Mouse (Mus musculus): ENCODE results near the gene Sdc3. TPM values are rescaled to one million over a fixed set of nuclear protein-coding genes. Genes with fewer than 3 reads are reported as not detected.
A peak's percentile ranks its signal among the peaks of the same experiment; 100 is the strongest.

Gene Sdc3
- polyA plus RNA-seq, 1 experiment from 2014 or later, result 71.3 TPM

DNA sequence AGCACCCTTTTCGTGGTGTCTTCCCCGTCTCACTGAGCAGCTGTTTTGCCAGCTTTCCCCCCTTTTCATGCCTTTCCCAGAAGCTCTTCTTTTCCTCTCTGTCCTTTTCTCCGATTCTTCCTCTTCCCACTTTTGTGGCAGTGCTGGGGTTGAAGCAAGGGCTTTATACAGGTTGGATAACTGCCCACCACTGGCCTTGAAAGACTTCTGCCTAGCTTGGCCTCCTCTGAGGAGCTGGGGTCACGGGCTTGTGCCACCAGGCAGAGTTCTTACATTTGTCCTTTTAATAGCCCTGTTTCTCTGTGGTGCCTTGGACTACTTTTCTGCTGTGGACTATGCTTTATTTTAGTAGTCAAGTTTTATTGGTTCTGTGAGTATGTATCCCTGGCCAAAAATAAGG is 25.4 kb upstream of the Sdc3 start:
- Histone ChIP-seq H3K36me3 (peaks cover 85% of the 10 kb centered on the region), H3K4me1 (replicated peaks) (no peaks in the 10 kb centered on the region), H3K4me3 (no peak overlapping the region), H3K9me3 (no peaks in the 10 kb centered on the region), H3K4me2 (no peak overlapping the region), H3K27me3 (no peaks in the 10 kb centered on the region), H3K27ac (no peak overlapping the region), H3K9ac (no peak overlapping the region)
- ATAC-seq (ENCODE audit: low FRiP score), result no peak
- WGBS, result 85% methylated on average over 4 of the region's 4 CpGs

GRCm38 (mm10) chr4:130773899-130774298 is 18.4 kb upstream of the Sdc3 start:
- ATAC-seq (ENCODE audit: low FRiP score), result no peak
- Histone ChIP-seq H3K27me3 (no peaks in the 10 kb centered on the region), H3K9me3 (no peaks in the 10 kb centered on the region), H3K4me2 (no peak overlapping the region), H3K27ac (peak overlapping the region; percentile 35), H3K4me3 (no peak overlapping the region), H3K4me1 (replicated peaks) (peaks cover 20% of the 10 kb centered on the region), H3K9ac (no peak overlapping the region), H3K36me3 (peaks cover 81% of the 10 kb centered on the region)
- 84% methylated on average over 4 of the region's 4 CpGs for WGBS

- Histone ChIP-seq H3K9ac (0 out of 2 replicates have a peak overlapping the region, but pooled peaks have one; percentile 0), H3K36me3 (peaks cover 83% of the 10 kb centered on the region), H3K4me3 (no peak overlapping the region), H3K27ac (no peak overlapping the region), H3K4me2 (no peak overlapping the region), H3K9me3 (no peaks in the 10 kb centered on the region), H3K27me3 (no peaks in the 10 kb centered on the region), H3K4me1 (replicated peaks) (peaks cover 20% of the 10 kb centered on the region)
- 96% methylated on average over 4 of the region's 4 CpGs for WGBS
- ATAC-seq (ENCODE audit: low FRiP score), result no peak
Observed at GRCm38 (mm10) chr4:130774822-130775221, 17.5 kb upstream of the Sdc3 start.

DNA sequence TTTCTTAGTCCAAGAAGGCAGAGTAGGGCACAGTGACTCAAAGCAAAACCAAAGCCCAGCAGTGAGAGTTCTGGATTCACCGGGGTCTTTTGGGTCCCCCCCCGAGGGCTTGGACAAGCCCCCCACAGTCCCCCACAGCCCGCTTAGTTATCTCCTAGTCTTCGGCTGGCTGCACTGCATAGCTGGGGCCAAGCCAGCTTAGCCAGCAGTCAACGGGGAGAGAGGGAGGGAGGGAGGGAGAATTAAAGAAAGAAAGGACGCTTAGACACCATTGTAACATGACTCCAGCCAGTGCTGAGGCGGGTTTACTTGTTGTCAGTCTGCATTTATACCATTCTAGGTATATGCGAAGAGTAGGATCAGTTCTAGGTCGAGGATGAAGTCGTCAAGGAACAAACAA is 14.7 kb upstream of the Sdc3 start:
- H3K4me2 ChIP-seq, result no peak overlapping the region
- no peak for ATAC-seq (ENCODE audit: low FRiP score)
- H3K9me3 ChIP-seq, result no peaks in the 10 kb centered on the region
- H3K27ac ChIP-seq, result 0 out of 2 replicates have a peak overlapping the region, but pooled peaks have one; percentile 52
- no peak overlapping the region for H3K4me3 ChIP-seq
- H3K4me1 ChIP-seq (replicated peaks), result peaks cover 20% of the 10 kb centered on the region
- 70% methylated on average over 9 of the region's 10 CpGs for WGBS
- peaks cover 81% of the 10 kb centered on the region for H3K36me3 ChIP-seq
- H3K27me3 ChIP-seq, result no peaks in the 10 kb centered on the region
- H3K9ac ChIP-seq, result no peak overlapping the region

- Histone ChIP-seq H3K4me2 (no peak overlapping the region), H3K4me1 (replicated peaks) (peaks cover 16% of the 10 kb centered on the region; the same call in 1 of the 2 replicates), H3K9ac (no peak overlapping the region), H3K36me3 (peaks cover 67% of the 10 kb centered on the region), H3K4me3 (no peak overlapping the region), H3K9me3 (no peaks in the 10 kb centered on the region), H3K27me3 (no peaks in the 10 kb centered on the region), H3K27ac (0 out of 2 replicates have a peak overlapping the region, but pooled peaks have one; percentile 24)
- 72% methylated on average over 3 of the region's 3 CpGs for WGBS
- ATAC-seq (ENCODE audit: low FRiP score), result no peak
Observed at GRCm38 (mm10) chr4:130779037-130779436, 13.3 kb upstream of the Sdc3 start.

DNA sequence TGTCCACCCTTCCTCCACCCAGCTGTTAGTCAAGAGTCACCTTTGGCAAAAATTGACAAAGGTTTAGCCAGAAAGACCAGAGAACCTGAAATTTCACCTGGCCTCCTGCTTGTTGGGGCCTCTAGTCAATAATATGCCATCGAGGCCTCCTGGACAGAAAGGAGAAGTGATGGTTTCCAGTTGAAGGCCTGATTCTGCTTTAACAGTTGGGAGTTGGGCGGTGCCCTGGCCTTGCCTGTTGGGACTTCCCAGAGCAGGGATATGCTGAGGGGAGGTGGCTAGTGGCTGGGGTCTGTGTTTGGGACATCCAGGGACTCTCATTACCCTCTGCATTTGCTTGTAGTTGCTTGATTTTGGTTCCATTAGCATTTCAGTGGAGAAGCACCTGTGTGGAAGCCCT is 9.8 kb upstream of the Sdc3 start:
- H3K27ac ChIP-seq, result no peak overlapping the region; the same call in 1 of the 2 replicates
- H3K27me3 ChIP-seq, result no peaks in the 10 kb centered on the region
- H3K9ac ChIP-seq, result no peak overlapping the region
- no peak for ATAC-seq (ENCODE audit: low FRiP score)
- no peak overlapping the region for H3K4me3 ChIP-seq
- WGBS, result 91% methylated on average over 2 of the region's 2 CpGs
- no peak overlapping the region for H3K4me2 ChIP-seq
- H3K4me1 ChIP-seq (replicated peaks), result 0 out of 2 replicates have a peak, but pooled peaks cover 4% of the 10 kb centered on the region
- no peaks in the 10 kb centered on the region for H3K9me3 ChIP-seq
- peaks cover 42% of the 10 kb centered on the region for H3K36me3 ChIP-seq

GRCm38 (mm10) chr4:130784755-130785154 is 7.6 kb upstream of the Sdc3 start:
- Histone ChIP-seq H3K9me3 (no peaks in the 10 kb centered on the region), H3K4me1 (replicated peaks) (no peaks in the 10 kb centered on the region), H3K4me3 (no peak overlapping the region), H3K27ac (no peak overlapping the region), H3K36me3 (peaks cover 21% of the 10 kb centered on the region), H3K9ac (no peak overlapping the region), H3K4me2 (no peak overlapping the region), H3K27me3 (no peaks in the 10 kb centered on the region)
- ATAC-seq (ENCODE audit: low FRiP score), result no peak
- WGBS, result 34% methylated on average over 4 of the region's 4 CpGs

DNA sequence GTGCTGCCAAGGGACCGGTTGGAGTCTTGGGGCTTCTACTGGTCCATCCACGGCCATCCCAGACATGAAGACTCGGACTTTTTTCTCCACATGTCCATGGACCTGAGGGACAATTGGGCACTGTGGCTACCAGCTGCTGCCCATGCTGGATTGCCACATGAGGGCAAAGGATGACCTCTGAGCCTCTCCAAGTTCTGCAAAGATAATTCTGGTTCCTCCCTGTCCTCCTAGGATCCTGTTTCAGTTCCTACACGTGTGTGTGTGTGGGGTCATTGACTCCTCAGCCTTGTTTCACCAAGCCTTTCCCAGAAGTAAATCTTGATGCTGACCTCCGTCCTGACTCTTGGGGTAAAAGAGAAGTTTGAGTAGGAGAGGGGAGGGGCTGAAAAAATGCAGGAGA is 4.8 kb upstream of the Sdc3 start:
- no peak for ATAC-seq (ENCODE audit: low FRiP score)

DNA sequence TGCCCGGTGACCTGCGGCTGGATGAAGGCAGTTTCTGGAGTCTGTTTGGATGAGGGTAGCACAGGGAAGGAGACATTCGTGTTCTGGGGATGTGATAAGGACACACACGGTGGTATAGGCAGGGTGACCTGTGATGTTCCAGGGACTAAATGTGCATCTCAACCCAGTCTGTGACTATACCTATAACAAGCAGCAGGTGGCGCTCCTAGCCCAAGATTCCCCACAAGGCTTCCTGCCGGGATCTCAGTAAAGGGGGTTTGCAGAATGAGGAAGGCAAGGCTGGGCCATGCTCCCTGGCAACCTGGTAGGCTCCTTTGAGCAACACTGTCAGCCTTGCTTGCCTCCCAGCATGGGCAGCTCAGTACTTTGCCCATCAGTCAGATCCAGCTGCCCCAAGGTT is 2.2 kb upstream of the Sdc3 start:
- WGBS, result 12% methylated on average over 6 of the region's 6 CpGs
- Histone ChIP-seq H3K4me3 (no peak overlapping the region), H3K4me1 (replicated peaks) (peaks cover 28% of the 10 kb centered on the region), H3K36me3 (no peaks in the 10 kb centered on the region), H3K9ac (no peak overlapping the region), H3K27ac (no peak overlapping the region), H3K27me3 (peaks cover 13% of the 10 kb centered on the region; the same call in 1 of the 2 replicates), H3K4me2 (no peak overlapping the region), H3K9me3 (no peaks in the 10 kb centered on the region)
- ATAC-seq (ENCODE audit: low FRiP score), result 0 out of 2 replicates have a peak, but pooled peaks have one; percentile 3

More for the DNA sequence above, 4.8 kb upstream of the Sdc3 start:
- no peak overlapping the region for H3K27ac ChIP-seq
- 86% methylated on average over 5 of the region's 5 CpGs for WGBS
- H3K9ac ChIP-seq, result no peak overlapping the region
- peaks cover 7% of the 10 kb centered on the region for H3K4me1 ChIP-seq (replicated peaks)
- H3K36me3 ChIP-seq, result no peaks in the 10 kb centered on the region
- H3K9me3 ChIP-seq, result no peaks in the 10 kb centered on the region
- H3K4me3 ChIP-seq, result no peak overlapping the region
- no peak overlapping the region for H3K4me2 ChIP-seq
- 0 out of 2 replicates have a peak, but pooled peaks cover 7% of the 10 kb centered on the region for H3K27me3 ChIP-seq

- Histone ChIP-seq H3K4me3 (peak overlapping the region; percentile 90), H3K36me3 (no peaks in the 10 kb centered on the region), H3K27ac (peak overlapping the region; percentile 93), H3K9me3 (no peaks in the 10 kb centered on the region), H3K9ac (peak overlapping the region; percentile 99), H3K27me3 (peaks cover 19% of the 10 kb centered on the region; the same call in 1 of the 2 replicates), H3K4me2 (peak overlapping the region; percentile 89), H3K4me1 (replicated peaks) (peaks cover 43% of the 10 kb centered on the region)
- 5% methylated on average over 19 of the region's 19 CpGs for WGBS
- ATAC-seq (ENCODE audit: low FRiP score), result peak; percentile 37
Observed at GRCm38 (mm10) chr4:130791811-130792375, 444 bp upstream of the Sdc3 start.

DNA sequence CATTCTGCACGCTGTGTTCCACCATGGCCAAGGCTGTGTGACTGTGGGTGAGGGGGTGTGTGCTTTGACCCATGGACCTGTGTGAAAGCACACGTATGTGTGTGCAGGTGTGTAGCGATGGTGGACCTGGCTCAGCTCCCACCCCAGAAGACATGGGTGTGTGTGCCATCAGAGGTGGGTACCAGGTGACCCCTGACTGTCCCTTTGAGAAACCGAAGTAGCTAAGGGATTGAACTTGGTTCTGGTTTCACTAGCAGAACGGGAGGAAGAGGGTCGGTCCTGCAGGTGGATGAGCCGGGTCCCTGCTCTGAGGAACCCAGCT is 804 bp downstream of the Sdc3 start:
- H3K27me3 ChIP-seq, result peaks cover 19% of the 10 kb centered on the region; the same call in 1 of the 2 replicates
- H3K9ac ChIP-seq, result peak overlapping the region; percentile 99
- peaks cover 55% of the 10 kb centered on the region for H3K4me1 ChIP-seq (replicated peaks)
- H3K4me2 ChIP-seq, result peak overlapping the region; percentile 89
- H3K36me3 ChIP-seq, result no peaks in the 10 kb centered on the region
- H3K4me3 ChIP-seq, result peak overlapping the region; percentile 90
- H3K9me3 ChIP-seq, result no peaks in the 10 kb centered on the region
- ATAC-seq (ENCODE audit: low FRiP score), result no peak
- H3K27ac ChIP-seq, result peak overlapping the region; percentile 93
- WGBS, result 51% methylated on average over 7 of the region's 7 CpGs

GRCm38 (mm10) chr4:130794771-130795170 is 2.4 kb downstream of the Sdc3 start:
- 55% methylated on average over 4 of the region's 4 CpGs for WGBS
- Histone ChIP-seq H3K4me3 (peak overlapping the region; percentile 26), H3K4me1 (replicated peaks) (peaks cover 72% of the 10 kb centered on the region), H3K9ac (peak overlapping the region; percentile 65; the same call in 1 of the 2 replicates), H3K4me2 (peak overlapping the region; percentile 55), H3K36me3 (no peaks in the 10 kb centered on the region), H3K9me3 (no peaks in the 10 kb centered on the region), H3K27ac (no peak overlapping the region), H3K27me3 (peaks cover 19% of the 10 kb centered on the region; the same call in 1 of the 2 replicates)
- ATAC-seq (ENCODE audit: low FRiP score), result no peak

GRCm38 (mm10) chr4:130795970-130796369 is 3.6 kb downstream of the Sdc3 start:
- WGBS, result 90% methylated on average over 6 of the region's 6 CpGs
- peaks cover 82% of the 10 kb centered on the region for H3K4me1 ChIP-seq (replicated peaks)
- no peak overlapping the region for H3K4me3 ChIP-seq
- peak overlapping the region; percentile 20; the same call in 1 of the 2 replicates for H3K4me2 ChIP-seq
- H3K27me3 ChIP-seq, result peaks cover 19% of the 10 kb centered on the region; the same call in 1 of the 2 replicates
- H3K9me3 ChIP-seq, result no peaks in the 10 kb centered on the region
- H3K36me3 ChIP-seq, result no peaks in the 10 kb centered on the region
- no peak for ATAC-seq (ENCODE audit: low FRiP score)
- H3K27ac ChIP-seq, result no peak overlapping the region
- no peak overlapping the region for H3K9ac ChIP-seq
